Mouse (Mus musculus) MEL (cell line): Measurements from ENCODE around the gene Zfp324. TPM values are rescaled to one million over a fixed set of nuclear protein-coding genes. Genes with fewer than 3 reads are reported as not detected.

Source experiments
- DNase-seq: peaks from one replicate; pipeline ENCODE4 v3.0.0; 2011; ENCODE audit warnings: low read depth, low spot score
- H3K27ac ChIP-seq: 2 replicates; pipeline ENCODE4 v1.5.1; 2012; ENCODE audit warnings: low read depth, mild to moderate bottlenecking, control low read depth, low read length, moderate library complexity; ENCODE audit not compliant: control insufficient read depth
- H3K27me3 ChIP-seq, 2 experiments: fragments of 150-350 bp in 1 of 2; sonication (generic) in 1 of 2; 2 replicates each; pipeline ENCODE4 v1.6.1; 2012; ENCODE audit warnings: low read length in 2 of 2, mild to moderate bottlenecking in 2 of 2, improper control_type of control experiment in 1 of 2, moderate library complexity in 1 of 2; ENCODE audit not compliant: insufficient read depth in 2 of 2, control insufficient read depth in 1 of 2
- H3K36me3 ChIP-seq, 2 experiments: 2 replicates each; pipeline ENCODE4 v1.6.1; 2012 to 2014; ENCODE audit warnings: low read length in 2 of 2, improper control_type of control experiment in 1 of 2, inconsistent platforms in 1 of 2, mild to moderate bottlenecking in 1 of 2; ENCODE audit not compliant: insufficient read depth in 2 of 2, control insufficient read depth in 1 of 2
- H3K4me1 ChIP-seq, 2 experiments: fragments of 150-350 bp in 1 of 2; sonication (generic) in 1 of 2; 2 replicates each; pipeline ENCODE4 v1.6.1; 2012; ENCODE audit warnings: low read length in 2 of 2, improper control_type of control experiment in 1 of 2, mild to moderate bottlenecking in 1 of 2; ENCODE audit not compliant: insufficient read depth in 2 of 2, control insufficient read depth in 1 of 2
- H3K4me3 ChIP-seq, 2 experiments: fragments of 150-350 bp in 1 of 2; sonication (generic) in 1 of 2; 2 replicates each; pipeline ENCODE4 v1.5.1; 2012; ENCODE audit warnings: low read depth in 2 of 2, low read length in 2 of 2, mild to moderate bottlenecking in 2 of 2, moderate library complexity in 2 of 2, control low read depth in 1 of 2, improper control_type of control experiment in 1 of 2; ENCODE audit not compliant: control insufficient read depth in 1 of 2, insufficient read depth in 1 of 2
- H3K79me2 ChIP-seq: 2 replicates; pipeline ENCODE4 v1.6.1; 2012; ENCODE audit warnings: mild to moderate bottlenecking, low read length, moderate library complexity; ENCODE audit not compliant: control insufficient read depth, poor library complexity, insufficient read depth
- H3K9ac ChIP-seq: 2 replicates; pipeline ENCODE4 v1.6.1; 2012; ENCODE audit warnings: low read depth, mild to moderate bottlenecking, control low read depth, low read length, moderate library complexity; ENCODE audit not compliant: control insufficient read depth, poor library complexity, severe bottlenecking
- H3K9me3 ChIP-seq: fragments of 150-350 bp; sonication (generic); replicated peaks from 2 replicates; pipeline ENCODE4 v1.6.1; 2012; ENCODE audit warnings: mild to moderate bottlenecking, low read length, improper control_type of control experiment, moderate library complexity; ENCODE audit not compliant: insufficient read depth
- CHD1 ChIP-seq: IDR thresholded peaks from 2 replicates; pipeline ENCODE4 v1.6.1; 2012; ENCODE audit warnings: low read depth, mild to moderate bottlenecking, inconsistent platforms, low read length, improper control_type of control experiment
- ETS1 ChIP-seq: IDR thresholded peaks from 2 replicates; pipeline ENCODE4 v1.6.1; 2012; ENCODE audit warnings: low read depth, mild to moderate bottlenecking, inconsistent platforms, low read length, improper control_type of control experiment, moderate library complexity
- GABPA ChIP-seq: IDR thresholded peaks from 2 replicates; pipeline ENCODE4 v1.6.1; 2012; ENCODE audit warnings: low read depth, mild to moderate bottlenecking, inconsistent platforms, low read length, improper control_type of control experiment, moderate library complexity
- JUND ChIP-seq: IDR thresholded peaks from 2 replicates; pipeline ENCODE4 v1.6.1; 2011; ENCODE audit warnings: low read depth, mild to moderate bottlenecking, improper control_type of control experiment, low read length
- MAFK ChIP-seq: IDR thresholded peaks from 2 replicates; pipeline ENCODE4 v1.6.1; 2011; ENCODE audit warnings: low read depth, mild to moderate bottlenecking, low read length, improper control_type of control experiment, borderline replicate concordance
- MAX ChIP-seq: IDR thresholded peaks from 2 replicates; pipeline ENCODE4 v1.6.1; 2011; ENCODE audit warnings: low read length, improper control_type of control experiment
- MAZ ChIP-seq: IDR thresholded peaks from 2 replicates; pipeline ENCODE4 v1.6.1; 2012; ENCODE audit warnings: low read depth, mild to moderate bottlenecking, inconsistent platforms, low read length, improper control_type of control experiment
- MEF2A ChIP-seq: IDR thresholded peaks from 2 replicates; pipeline ENCODE4 v1.6.1; 2014; ENCODE audit warnings: low read depth, mild to moderate bottlenecking, inconsistent platforms, low read length, improper control_type of control experiment; ENCODE audit not compliant: poor library complexity, insufficient replicate concordance, severe bottlenecking; ENCODE audit errors: extremely low read depth
- MXI1 ChIP-seq: IDR thresholded peaks from 2 replicates; pipeline ENCODE4 v1.6.1; 2011; ENCODE audit warnings: mild to moderate bottlenecking, low read depth, low read length, improper control_type of control experiment
- MYB ChIP-seq: IDR thresholded peaks from 2 replicates; pipeline ENCODE4 v1.6.1; 2011; ENCODE audit warnings: mild to moderate bottlenecking, low read depth, low read length, improper control_type of control experiment
- MYC ChIP-seq: IDR thresholded peaks from 2 replicates; pipeline ENCODE4 v1.6.1; 2011; ENCODE audit warnings: low read depth, mild to moderate bottlenecking, low read length, improper control_type of control experiment, moderate library complexity
- NELFE ChIP-seq: IDR thresholded peaks from 2 replicates; pipeline ENCODE4 v1.6.1; 2011; ENCODE audit warnings: low read depth, low read length, improper control_type of control experiment
- NRF1 ChIP-seq: IDR thresholded peaks from 2 replicates; pipeline ENCODE4 v1.6.1; 2014; ENCODE audit warnings: low read depth, mild to moderate bottlenecking, inconsistent platforms, low read length, improper control_type of control experiment, moderate library complexity; ENCODE audit not compliant: poor library complexity, insufficient read depth, severe bottlenecking
- POLR2AphosphoS2 ChIP-seq: IDR thresholded peaks from 2 replicates; pipeline ENCODE4 v1.6.1; 2011; ENCODE audit warnings: low read length, improper control_type of control experiment
- POLR2AphosphoS5 ChIP-seq: IDR thresholded peaks from 2 replicates; pipeline ENCODE4 v1.6.1; 2012; ENCODE audit warnings: low read depth, borderline replicate concordance, mild to moderate bottlenecking, inconsistent platforms, low read length, moderate library complexity, mixed read lengths
- RAD21 ChIP-seq: IDR thresholded peaks from 2 replicates; pipeline ENCODE4 v1.6.1; 2011; ENCODE audit warnings: mild to moderate bottlenecking, low read depth, low read length, improper control_type of control experiment
- RCOR1 ChIP-seq: IDR thresholded peaks from 2 replicates; pipeline ENCODE4 v1.6.1; 2012; ENCODE audit warnings: low read depth, mild to moderate bottlenecking, inconsistent platforms, low read length, improper control_type of control experiment
- SIN3A ChIP-seq: IDR thresholded peaks from 2 replicates; pipeline ENCODE4 v1.6.1; 2012; ENCODE audit warnings: low read length, improper control_type of control experiment, inconsistent platforms
- TAL1 ChIP-seq: IDR thresholded peaks from 2 replicates; pipeline ENCODE4 v1.6.1; 2012; ENCODE audit warnings: mild to moderate bottlenecking, inconsistent platforms, low read length, moderate library complexity, mixed read lengths
- TBP ChIP-seq: IDR thresholded peaks from 2 replicates; pipeline ENCODE4 v1.8.0; 2011; ENCODE audit warnings: low read depth, low read length, improper control_type of control experiment
- USF1 ChIP-seq: IDR thresholded peaks from 2 replicates; pipeline ENCODE4 v1.6.1; 2014; ENCODE audit warnings: low read depth, mild to moderate bottlenecking, inconsistent platforms, low read length, improper control_type of control experiment, moderate library complexity
- ZMIZ1 ChIP-seq: IDR thresholded peaks from 2 replicates; pipeline ENCODE4 v1.6.1; 2012; ENCODE audit warnings: low read depth, mild to moderate bottlenecking, inconsistent platforms, low read length, improper control_type of control experiment, moderate library complexity
- ZNF384 ChIP-seq: IDR thresholded peaks from 2 replicates; pipeline ENCODE4 v1.6.1; 2012; ENCODE audit warnings: low read depth, mild to moderate bottlenecking, inconsistent platforms, low read length, improper control_type of control experiment
- polyA plus RNA-seq, 2 experiments: library from polyadenylated mRNA; stranded (reverse) in 1 of 2; unstranded in 1 of 2; fragments of >175 nt in 1 of 2; fragments of >200 nt in 1 of 2; gene quantifications; 2 replicates each; pipeline versions ENCODE4 v1.2.1 to v1.2.4; 2012; ENCODE audit warnings: low replicate concordance in 2 of 2, low read depth in 1 of 2; ENCODE audit not compliant: insufficient read length in 2 of 2, insufficient read depth in 1 of 2, missing spikeins in 1 of 2
- total RNA-seq: library from RNA; depleted of rRNA; stranded (reverse); fragments of 300-350 nt; gene quantifications from 2 replicates; pipeline ENCODE4 v1.2.3, GENCODE M21; 2012

The Zfp324 gene
- total and polyA plus RNA-seq, 3 experiments: 5.2 to 9.9 TPM; not detected in 1

DNA sequence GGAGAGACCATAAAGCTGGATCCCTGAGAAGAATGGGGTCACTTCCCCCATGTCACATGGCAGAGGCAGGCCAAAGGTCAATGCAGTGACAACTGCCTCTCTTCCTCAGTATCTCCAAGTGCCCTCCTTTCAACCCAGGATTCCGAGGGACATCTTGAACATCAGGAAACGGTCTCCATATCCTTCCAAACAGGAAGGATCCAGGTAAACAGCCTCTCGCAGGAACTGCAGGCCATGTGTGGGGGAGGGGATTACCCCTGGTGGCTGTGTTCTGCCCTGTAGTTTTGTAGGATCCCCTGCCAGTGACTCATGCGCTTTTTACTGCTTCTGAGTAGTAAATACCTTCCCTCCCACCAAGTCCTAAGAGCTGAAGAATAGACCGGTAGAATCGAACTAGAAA is 14.1 kb downstream of the Zfp324 start:
- Histone ChIP-seq H3K36me3 (peaks cover 0 to 11% of the 10 kb centered on the region in 2 experiments; a peak in 2 of 4 replicates), H3K79me2 (no peaks in the 10 kb centered on the region; the same call in none of the 2 replicates), H3K9me3 (no peaks in the 10 kb centered on the region), H3K4me3 (no peak overlapping the region), H3K27me3 (no peaks in the 10 kb centered on the region), H3K4me1 (peaks cover 0 to 15% of the 10 kb centered on the region in 2 experiments; a peak in 2 of 4 replicates), H3K27ac (no peak overlapping the region), H3K9ac (no peak overlapping the region)
- TF ChIP-seq NRF1 (no peak), JUND (no peak), POLR2AphosphoS5 (no peak), MYB (no peak), MYC (no peak), GABPA (no peak), ZNF384 (no peak), TAL1 (no peak), MXI1 (no peak), SIN3A (no peak), ZMIZ1 (no peak), USF1 (no peak), TBP (no peak), MAX (no peak), POLR2AphosphoS2 (no peak)
- DNase-seq: no peak

- Histone ChIP-seq H3K27me3 (no peaks in the 10 kb centered on the region), H3K79me2 (no peaks in the 10 kb centered on the region; the same call in none of the 2 replicates), H3K9me3 (no peaks in the 10 kb centered on the region), H3K27ac (no peak overlapping the region), H3K9ac (no peak overlapping the region), H3K36me3 (peaks cover 0 to 11% of the 10 kb centered on the region in 2 experiments; a peak in 2 of 4 replicates), H3K4me1 (peaks cover 0 to 15% of the 10 kb centered on the region in 2 experiments; a peak in 2 of 4 replicates), H3K4me3 (no peak overlapping the region)
- no peak for DNase-seq
- TF ChIP-seq RCOR1 (no peak), MYB (no peak), MAFK (no peak), CHD1 (no peak), RAD21 (no peak), MAZ (no peak), ZNF384 (no peak), NELFE (no peak), MEF2A (no peak), ETS1 (no peak)
Measured at GRCm38 (mm10) chr7:12980291-12980690, 14.7 kb downstream of the Zfp324 start.
